Mouse (Mus musculus): Measurements from ENCODE around the gene Hoxb2. TPM values are rescaled to one million over a fixed set of nuclear protein-coding genes. Genes with fewer than 3 reads are reported as not detected.

Hoxb2 gene
- total and polyA plus RNA-seq, 2 experiments from 2014 or later: 11.6 to 35.4 TPM

DNA sequence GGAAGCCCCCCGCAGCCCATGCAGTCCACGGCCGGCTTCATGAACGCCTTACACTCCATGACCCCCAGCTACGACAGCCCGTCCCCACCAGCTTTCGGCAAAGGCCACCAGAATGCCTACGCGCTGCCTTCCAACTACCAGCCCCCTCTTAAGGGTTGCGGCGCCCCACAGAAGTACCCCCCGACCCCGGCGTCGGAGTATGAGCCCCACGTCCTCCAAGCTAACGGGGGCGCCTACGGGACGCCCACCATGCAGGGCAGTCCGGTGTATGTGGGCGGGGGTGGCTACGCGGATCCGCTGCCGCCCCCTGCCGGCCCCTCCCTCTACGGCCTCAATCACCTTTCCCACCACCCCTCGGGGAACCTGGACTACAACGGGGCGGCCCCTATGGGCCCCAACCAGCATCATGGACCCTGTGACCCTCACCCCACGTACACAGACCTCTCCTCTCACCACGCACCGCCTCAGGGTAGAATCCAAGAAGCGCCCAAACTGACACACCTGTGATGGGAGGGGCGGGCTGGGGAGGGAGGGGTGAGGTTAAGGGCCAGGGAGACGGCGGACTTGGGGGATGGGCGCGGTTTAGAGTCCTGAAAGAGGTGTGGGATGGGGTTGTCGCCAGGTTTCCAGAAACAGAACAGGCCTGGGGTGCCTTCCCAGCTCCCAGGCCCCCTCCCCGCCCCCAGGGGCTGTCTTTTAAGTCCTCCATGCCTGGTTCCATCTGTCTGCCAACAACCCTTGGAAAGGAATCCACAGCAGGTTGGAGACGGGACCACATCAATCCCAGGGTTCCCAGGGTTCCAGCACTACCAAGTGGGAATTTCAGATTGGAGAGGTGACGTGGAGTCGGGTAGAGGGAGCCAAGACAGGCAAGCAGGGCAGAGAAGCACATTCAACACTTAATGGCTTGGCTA lies 4.2 kb upstream of the Hoxb2 start:
- H3K4me2 ChIP-seq (ENCODE audit: low read depth, low read length): peak overlapping the region; percentile 58
- no peaks in the 10 kb centered on the region for H3K9me3 ChIP-seq (ENCODE audit: low read length)
- no peak for TF ChIP-seq CTCF (IDR thresholded peaks at IDR 0.05; ENCODE audit: low read depth)
- peak overlapping the region; percentile 89 for H3K27ac ChIP-seq
- no peaks in the 10 kb centered on the region for H3K36me3 ChIP-seq (ENCODE audit: insufficient read depth, low read length)
- peaks cover 68% of the 10 kb centered on the region for H3K27me3 ChIP-seq (ENCODE audit: insufficient read depth, low read length)
- WGBS: 2% methylated on average over 44 of the region's 45 CpGs
- ATAC-seq (0 out of 2 replicates have a peak, but pooled peaks have one; percentile 41), DNase-seq (ENCODE audit: low spot score) (peak; percentile 53)
- peak overlapping the region; percentile 31 for H3K9ac ChIP-seq (replicated peaks; ENCODE audit: low read length)
- peak overlapping the region; percentile 23 for H3K4me3 ChIP-seq (ENCODE audit: low read length)
- H3K4me1 ChIP-seq (ENCODE audit: insufficient read depth, low read length): 0 out of 2 replicates have a peak, but pooled peaks cover 4% of the 10 kb centered on the region

DNA sequence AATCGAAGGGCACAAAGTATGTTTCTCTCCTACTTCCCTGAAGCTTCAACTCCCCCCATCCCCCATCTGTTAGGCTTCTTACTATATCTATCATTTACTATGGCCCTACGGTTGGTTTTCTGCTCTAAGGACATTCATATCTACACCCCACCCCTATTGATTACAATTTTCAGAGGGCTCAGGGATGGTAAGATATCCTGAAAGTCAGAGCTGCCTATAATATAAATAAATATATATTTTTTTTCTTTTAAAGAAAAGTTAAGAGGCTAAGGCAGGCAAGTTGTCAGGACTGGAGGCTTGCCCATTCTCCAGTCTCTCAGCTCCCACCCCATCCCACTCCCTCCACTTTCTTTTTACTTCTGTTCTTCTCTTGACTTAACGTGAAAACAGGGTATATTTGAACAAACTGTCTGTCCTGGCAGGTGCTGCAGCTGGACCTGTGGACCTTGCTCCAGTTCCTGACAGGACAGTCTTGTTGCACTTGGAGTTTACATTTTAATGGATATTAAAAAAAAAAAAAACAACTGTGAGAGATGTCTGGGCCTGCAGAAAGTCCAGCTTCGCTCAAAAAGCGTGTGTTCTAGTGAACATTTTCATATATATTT lies 3.3 kb upstream of the Hoxb2 start:
- no peaks in the 10 kb centered on the region for H3K36me3 ChIP-seq (ENCODE audit: insufficient read depth, low read length)
- DNase-seq (ENCODE audit: low spot score): no peak
- no peak overlapping the region for H3K4me2 ChIP-seq (ENCODE audit: low read depth, low read length)
- WGBS: 16% methylated on average over 5 of the region's 5 CpGs
- ATAC-seq: no peak
- peaks cover 71% of the 10 kb centered on the region for H3K27me3 ChIP-seq (ENCODE audit: insufficient read depth, low read length)
- peak overlapping the region; percentile 89; the same call in 1 of the 2 replicates for H3K27ac ChIP-seq
- no peak for TF ChIP-seq CTCF (IDR thresholded peaks at IDR 0.05; ENCODE audit: low read depth)
- no peak overlapping the region for H3K9ac ChIP-seq (replicated peaks; ENCODE audit: low read length)
- no peak overlapping the region for H3K4me3 ChIP-seq (ENCODE audit: low read length)
- 0 out of 2 replicates have a peak, but pooled peaks cover 4% of the 10 kb centered on the region for H3K4me1 ChIP-seq (ENCODE audit: insufficient read depth, low read length)
- H3K9me3 ChIP-seq (ENCODE audit: low read length): no peaks in the 10 kb centered on the region

GRCm38 (mm10) chr11:96347717-96348116 lies 2.6 kb upstream of the Hoxb2 start:
- 13% methylated on average over 4 of the region's 4 CpGs for WGBS
- Histone ChIP-seq H3K9ac (replicated peaks; ENCODE audit: low read length) (no peak overlapping the region), H3K4me1 (ENCODE audit: insufficient read depth, low read length) (0 out of 2 replicates have a peak, but pooled peaks cover 4% of the 10 kb centered on the region), H3K27me3 (ENCODE audit: insufficient read depth, low read length) (peaks cover 73% of the 10 kb centered on the region), H3K4me3 (ENCODE audit: low read length) (no peak overlapping the region), H3K4me2 (ENCODE audit: low read depth, low read length) (peak overlapping the region; percentile 24; the same call in 1 of the 2 replicates), H3K27ac (peak overlapping the region; percentile 91), H3K36me3 (ENCODE audit: insufficient read depth, low read length) (no peaks in the 10 kb centered on the region), H3K9me3 (ENCODE audit: low read length) (no peaks in the 10 kb centered on the region)
- ATAC-seq (no peak), DNase-seq (ENCODE audit: low spot score) (no peak)
- TF ChIP-seq CTCF (IDR thresholded peaks at IDR 0.05; ENCODE audit: low read depth): no peak

GRCm38 (mm10) chr11:96348141-96348928 lies 2.0 kb upstream of the Hoxb2 start:
- no peak overlapping the region for H3K4me3 ChIP-seq (ENCODE audit: low read length)
- H3K9me3 ChIP-seq (ENCODE audit: low read length): no peaks in the 10 kb centered on the region
- H3K4me1 ChIP-seq (ENCODE audit: insufficient read depth, low read length): 0 out of 2 replicates have a peak, but pooled peaks cover 4% of the 10 kb centered on the region
- H3K27me3 ChIP-seq (ENCODE audit: insufficient read depth, low read length): peaks cover 67% of the 10 kb centered on the region
- 6% methylated on average over 21 of the region's 21 CpGs for WGBS
- no peak for TF ChIP-seq CTCF (IDR thresholded peaks at IDR 0.05; ENCODE audit: low read depth)
- DNase-seq (ENCODE audit: low spot score) (peak; percentile 70), ATAC-seq (no peak)
- H3K36me3 ChIP-seq (ENCODE audit: insufficient read depth, low read length): no peaks in the 10 kb centered on the region
- peak overlapping the region; percentile 91 for H3K27ac ChIP-seq
- 0 out of 2 replicates have a peak overlapping the region, but pooled peaks have one; percentile 28 for H3K9ac ChIP-seq (replicated peaks; ENCODE audit: low read length)
- peak overlapping the region; percentile 24 for H3K4me2 ChIP-seq (ENCODE audit: low read depth, low read length)

DNA sequence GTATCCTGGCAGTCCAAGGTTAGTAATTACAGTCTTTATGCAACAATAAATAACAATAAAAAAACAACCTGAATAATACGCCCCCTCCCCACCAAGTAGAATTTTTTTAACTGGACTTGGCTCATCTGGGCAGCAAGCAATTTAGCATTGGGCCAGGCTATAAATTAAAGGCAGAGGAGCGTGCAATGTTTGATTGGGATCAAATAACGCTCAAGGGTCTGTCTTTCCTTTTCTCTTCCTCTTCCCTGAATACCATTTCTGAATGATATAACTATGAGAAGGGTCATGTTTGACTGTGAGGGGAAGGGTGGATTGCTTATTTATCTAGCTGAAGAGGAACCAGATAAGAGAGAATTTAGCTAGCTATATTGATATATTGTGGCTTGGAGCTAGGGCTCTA lies 1.3 kb upstream of the Hoxb2 start:
- Histone ChIP-seq H3K4me2 (ENCODE audit: low read depth, low read length) (peak overlapping the region; percentile 24), H3K36me3 (ENCODE audit: insufficient read depth, low read length) (no peaks in the 10 kb centered on the region), H3K27ac (peak overlapping the region; percentile 91), H3K4me1 (ENCODE audit: insufficient read depth, low read length) (0 out of 2 replicates have a peak, but pooled peaks cover 4% of the 10 kb centered on the region), H3K9ac (replicated peaks; ENCODE audit: low read length) (peak overlapping the region; percentile 28; the same call in 1 of the 2 replicates), H3K4me3 (ENCODE audit: low read length) (no peak overlapping the region), H3K27me3 (ENCODE audit: insufficient read depth, low read length) (peaks cover 62% of the 10 kb centered on the region), H3K9me3 (ENCODE audit: low read length) (no peaks in the 10 kb centered on the region)
- ATAC-seq: no peak
- WGBS: 16% methylated on average over 3 of the region's 3 CpGs
- no peak for TF ChIP-seq CTCF (IDR thresholded peaks at IDR 0.05; ENCODE audit: low read depth)
- no peak for DNase-seq (ENCODE audit: low spot score)
